Mouse (Mus musculus): ENCODE measurements around the gene Tbx2.

Gene Tbx2

DNA sequence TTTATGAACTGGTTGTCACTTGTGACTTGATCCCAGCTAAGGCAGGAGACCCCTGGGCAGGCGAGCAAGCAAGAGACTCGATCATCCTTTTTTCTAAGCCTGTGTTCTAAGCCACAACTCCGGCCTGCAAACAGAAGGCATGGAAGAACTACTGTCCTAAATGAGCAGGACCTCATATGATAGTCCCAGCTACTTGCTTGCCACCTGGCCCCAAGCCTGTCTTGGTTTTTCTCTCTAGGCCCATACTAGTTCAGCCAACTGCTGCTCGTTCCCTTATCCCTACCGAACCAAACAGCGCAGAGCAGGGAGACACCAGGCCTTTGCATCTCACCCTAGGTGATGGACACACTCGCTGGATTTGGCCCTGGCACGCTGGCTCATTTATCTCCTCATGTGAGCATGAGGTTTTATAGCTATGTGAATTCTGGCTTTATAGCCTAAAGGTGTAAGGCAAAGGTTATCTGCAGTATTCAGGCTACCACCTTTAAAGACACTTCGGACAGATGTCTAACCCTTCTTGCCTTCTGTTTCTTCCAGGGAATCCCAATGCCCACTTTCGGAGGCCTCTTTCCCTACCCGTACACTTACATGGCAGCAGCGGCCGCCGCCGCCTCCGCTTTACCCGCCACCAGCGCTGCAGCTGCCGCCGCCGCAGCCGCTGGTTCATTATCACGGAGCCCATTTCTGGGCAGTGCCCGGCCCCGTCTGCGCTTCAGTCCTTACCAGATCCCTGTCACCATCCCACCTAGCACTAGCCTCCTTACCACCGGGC is 7.9 kb downstream of the Tbx2 start:
- DNase-seq (ENCODE audit: low spot score) = no peak

DNA sequence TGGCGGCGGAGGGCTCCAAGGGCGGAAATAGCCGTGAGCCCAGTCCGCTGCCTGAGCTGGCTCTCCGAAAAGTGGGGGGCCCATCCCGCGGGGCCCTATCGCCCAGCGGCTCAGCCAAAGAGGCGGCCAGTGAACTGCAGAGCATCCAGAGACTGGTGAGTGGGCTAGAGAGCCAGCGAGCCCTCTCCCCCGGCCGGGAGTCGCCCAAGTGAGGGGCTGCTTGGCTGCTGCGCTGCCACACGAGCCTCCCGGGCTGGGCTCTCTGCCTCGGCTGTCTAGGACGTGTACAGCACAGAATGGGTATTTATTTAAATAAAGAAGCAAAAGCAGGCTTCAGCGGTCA is 8.4 kb downstream of the Tbx2 start:
- no peak for DNase-seq (ENCODE audit: low spot score)

GRCm38 (mm10) chr11:85841211-85841681 is 8.9 kb downstream of the Tbx2 start:
- DNase-seq (ENCODE audit: low spot score) = peak; percentile 14

- peak; percentile 75 for DNase-seq (ENCODE audit: low spot score)
These were observed 9.6 kb downstream of the Tbx2 start for GRCm38 (mm10) chr11:85841980-85842379.

GRCm38 (mm10) chr11:85842596-85843346 is 10.4 kb downstream of the Tbx2 start:
- DNase-seq (ENCODE audit: low spot score) = peak; percentile 37

GRCm38 (mm10) chr11:85843347-85843692 is 11.0 kb downstream of the Tbx2 start:
- peak; percentile 85 for DNase-seq (ENCODE audit: low spot score)

- peak; percentile 96 for DNase-seq (ENCODE audit: low spot score)
These were observed 12.0 kb downstream of the Tbx2 start for GRCm38 (mm10) chr11:85844144-85844965.

DNA sequence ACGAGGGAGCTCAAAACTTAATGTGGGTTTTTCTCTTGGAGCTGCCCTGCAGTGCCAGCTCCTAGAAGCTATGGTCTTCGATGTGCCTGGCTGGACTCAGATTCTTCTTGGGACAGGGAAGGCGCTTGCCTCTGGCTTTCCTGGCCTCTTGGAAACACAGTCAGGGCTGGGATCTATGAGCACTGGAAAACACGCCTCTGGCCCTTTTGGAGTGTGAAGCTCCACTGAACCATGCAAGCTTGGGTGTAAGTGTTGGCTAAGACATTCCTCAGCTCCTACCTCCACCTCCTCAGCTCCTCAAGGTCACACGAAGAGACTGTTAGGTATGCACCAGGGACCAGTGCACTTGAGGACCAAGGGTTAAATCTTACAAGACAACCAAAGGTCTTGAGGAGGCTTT is 12.6 kb downstream of the Tbx2 start:
- no peak for DNase-seq (ENCODE audit: low spot score)

DNA sequence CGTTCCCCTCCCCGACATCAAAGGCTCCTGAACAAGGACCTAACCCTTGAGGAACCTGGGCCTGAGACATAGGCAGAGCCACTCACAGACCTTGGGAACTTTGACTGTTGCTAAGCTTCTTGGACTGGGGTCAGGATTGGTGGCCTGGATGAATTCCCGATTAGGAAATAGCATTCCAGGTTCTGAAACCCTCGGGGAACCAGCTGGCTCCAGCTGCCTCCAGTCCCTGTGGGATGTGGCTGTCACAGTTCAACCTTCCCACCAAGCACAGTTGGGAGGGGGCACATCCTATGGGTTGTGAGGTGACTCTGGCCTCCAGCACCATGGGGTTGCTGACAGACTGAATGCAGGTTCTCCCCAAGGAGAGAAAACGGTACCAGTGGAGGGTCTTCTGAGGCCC is 13.6 kb downstream of the Tbx2 start:
- no peak for DNase-seq (ENCODE audit: low spot score)

- DNase-seq (ENCODE audit: low spot score) = no peak
These were observed 14.2 kb downstream of the Tbx2 start for GRCm38 (mm10) chr11:85846509-85846908.

DNA sequence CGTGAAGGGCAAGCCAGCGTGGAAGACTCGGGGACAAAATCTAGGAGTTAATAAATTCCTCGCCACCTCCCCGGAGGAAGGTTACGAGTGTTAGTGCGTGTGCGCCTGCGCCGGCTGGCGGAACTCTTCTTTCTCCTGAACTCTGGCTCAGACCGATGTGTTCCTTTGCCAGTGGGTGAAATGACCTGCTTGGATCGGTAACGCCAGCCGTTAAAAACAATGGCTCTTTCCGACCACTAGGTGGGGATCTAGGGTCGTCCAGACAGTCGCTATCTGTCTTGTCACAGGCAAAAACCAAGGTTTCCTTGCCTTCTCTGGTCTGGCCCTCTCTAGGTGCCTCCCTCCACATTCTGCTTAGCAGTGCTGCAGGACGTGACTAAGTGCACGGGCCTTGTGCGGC is 16.7 kb downstream of the Tbx2 start:
- DNase-seq (ENCODE audit: low spot score) = peak; percentile 71

DNA sequence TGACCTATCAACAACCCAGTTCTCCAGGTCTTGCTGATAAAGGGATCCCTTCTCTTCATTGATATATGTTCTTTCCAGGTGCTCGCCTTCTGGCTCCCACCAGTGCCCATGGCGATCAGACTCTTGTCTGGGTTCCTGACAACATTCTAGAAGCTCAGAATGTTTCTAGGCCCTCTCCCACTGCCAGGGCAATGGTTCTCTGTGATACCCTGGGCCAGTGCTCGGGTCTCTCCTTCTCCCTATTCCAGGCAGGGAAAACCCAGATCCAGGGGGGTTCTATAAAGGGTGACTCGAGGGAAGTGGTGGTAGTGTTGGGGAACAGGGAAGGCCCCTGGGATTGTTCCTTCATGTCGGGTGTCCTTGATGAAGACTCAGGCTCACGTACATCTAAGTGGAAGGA is 17.9 kb downstream of the Tbx2 start, which contains the start of gene Gm11444:
Gene Gm11444 (minus strand): TSS at position 101 of the 400 bp plus-strand sequence.
- no peak for DNase-seq (ENCODE audit: low spot score)

GRCm38 (mm10) chr11:85850758-85851157 is 18.4 kb downstream of the Tbx2 start:
- DNase-seq (ENCODE audit: low spot score) = no peak

GRCm38 (mm10) chr11:85857997-85858698 is 25.8 kb downstream of the Tbx2 start:
- no peak for DNase-seq (ENCODE audit: low spot score)

DNA sequence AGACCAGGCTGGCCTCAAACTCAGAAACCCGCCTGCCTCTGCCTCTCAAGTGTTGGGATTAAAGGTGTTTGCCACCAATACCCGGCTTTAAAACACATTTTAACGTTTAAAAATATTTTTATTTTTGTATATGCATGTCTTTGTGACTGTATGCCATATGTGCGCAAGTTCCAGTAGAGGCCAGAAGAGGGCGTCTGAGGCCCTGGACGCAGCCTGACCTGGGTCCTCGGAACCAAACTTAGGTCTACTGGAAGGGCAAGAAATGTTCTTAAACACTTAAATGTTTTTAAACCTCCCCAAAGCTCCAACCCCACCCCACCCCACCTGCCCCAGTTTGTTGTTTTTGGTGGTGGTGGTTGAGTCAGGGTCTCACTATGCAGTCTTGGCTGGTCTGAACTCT is 32.0 kb downstream of the Tbx2 start:
- no peak for DNase-seq (ENCODE audit: low spot score)

- DNase-seq (ENCODE audit: low spot score) = no peak
These were observed 43.9 kb downstream of the Tbx2 start for GRCm38 (mm10) chr11:85876059-85876788.

DNA sequence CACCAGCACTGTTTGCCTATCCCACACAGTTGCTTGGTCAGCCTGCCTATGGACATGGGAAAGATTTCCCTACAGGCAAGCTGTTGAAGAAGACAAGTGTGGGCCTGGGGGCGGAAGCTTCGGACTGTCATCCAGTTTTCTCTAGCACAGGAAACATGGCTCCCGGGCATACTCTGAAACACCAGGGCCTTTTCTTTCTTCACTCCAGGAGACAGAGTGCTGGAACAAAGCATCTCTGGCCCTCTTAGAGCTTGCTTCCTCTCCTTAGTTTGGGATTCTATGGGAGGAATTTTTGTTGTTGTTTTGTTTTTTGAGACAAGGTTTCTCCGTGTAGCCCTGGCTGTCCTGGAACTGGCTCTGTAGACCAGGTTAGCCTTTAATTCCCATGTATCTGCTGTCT is 52.1 kb downstream of the Tbx2 start:
- DNase-seq (ENCODE audit: low spot score) = no peak

- DNase-seq (ENCODE audit: low spot score) = no peak
These were observed 53.5 kb downstream of the Tbx2 start, which contains the start of gene Tbx4 for GRCm38 (mm10) chr11:85885665-85886428. Tbx4 (plus strand) TSS chr11:85886422.

DNA sequence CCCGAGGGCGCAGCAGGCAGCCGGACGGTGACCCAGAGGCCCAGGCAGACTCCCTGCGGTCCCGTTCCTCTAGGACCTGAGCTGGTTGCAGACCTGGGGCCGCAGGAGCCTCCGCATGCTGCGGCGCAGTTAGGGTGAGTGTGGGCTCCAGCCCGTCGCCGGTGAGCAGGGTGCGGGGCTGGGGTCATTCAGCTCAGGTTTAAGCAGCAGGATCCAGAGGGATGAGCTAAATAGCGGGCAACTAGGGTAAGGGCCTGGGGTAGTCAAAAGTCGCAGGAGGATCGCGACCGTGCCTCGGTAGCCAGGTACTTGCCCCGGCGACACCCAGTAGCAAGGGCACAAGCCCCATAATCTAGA is 54.1 kb downstream of the Tbx2 start:
- DNase-seq (ENCODE audit: low spot score) = no peak

DNA sequence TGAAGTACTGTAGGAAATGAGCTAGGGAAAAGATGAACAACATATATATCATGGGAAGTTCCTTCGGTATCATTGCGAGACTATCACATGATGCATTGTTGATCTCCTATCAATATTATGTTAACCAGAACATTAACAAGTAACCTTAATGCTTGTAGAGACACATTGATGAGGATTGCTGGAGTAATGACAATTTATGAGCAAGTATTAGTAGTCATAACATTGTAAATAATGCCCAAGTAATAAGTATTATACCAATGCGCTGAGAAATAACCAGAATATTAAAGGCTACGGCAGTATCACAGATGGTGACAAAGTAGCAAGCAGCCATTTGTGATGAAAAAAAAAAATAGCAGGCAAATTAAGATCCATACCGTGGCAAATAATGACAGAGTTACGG is 54.9 kb downstream of the Tbx2 start:
- DNase-seq (ENCODE audit: low spot score) = no peak

Measured in urinary bladder, postnatal 14 days (tissue).